Mouse (Mus musculus) stomach, embryonic 15.5 days (tissue): Measurements from ENCODE around the gene Npas3. TPM values are rescaled to one million over a fixed set of nuclear protein-coding genes. Genes with fewer than 3 reads are reported as not detected.

Experiments used
- ATAC-seq: fragments of 200-750 bp; cut with Nextera tagmentation; 2 replicates; pipeline ENCODE4 v1.8.0; 2017; ENCODE audit warnings: low read depth, moderate number of reproducible peaks, moderate TSS enrichment; ENCODE audit not compliant: insufficient read depth, low FRiP score
- H3K27ac ChIP-seq: fragments of 300-500 bp; sonication (generic); 2 replicates; pipeline ENCODE4 v1.5.1; 2015; ENCODE audit warnings: mild to moderate bottlenecking, inconsistent platforms
- H3K27me3 ChIP-seq: fragments of 300-500 bp; sonication (generic); replicated peaks from 2 replicates; pipeline ENCODE4 v1.6.1; 2015; ENCODE audit warnings: inconsistent platforms
- H3K36me3 ChIP-seq: fragments of 300-500 bp; sonication (generic); 2 replicates; pipeline ENCODE4 v1.6.1; 2015; ENCODE audit warnings: inconsistent platforms
- H3K4me1 ChIP-seq: fragments of 300-500 bp; sonication (generic); 2 replicates; pipeline ENCODE4 v1.6.1; 2015; ENCODE audit warnings: inconsistent platforms
- H3K4me2 ChIP-seq: fragments of 300-500 bp; sonication (generic); 2 replicates; pipeline ENCODE4 v1.6.1; 2015; ENCODE audit warnings: mild to moderate bottlenecking, inconsistent platforms
- H3K4me3 ChIP-seq: fragments of 300-500 bp; sonication (generic); replicated peaks from 2 replicates; pipeline ENCODE4 v1.5.1; 2015; ENCODE audit warnings: inconsistent platforms
- H3K9ac ChIP-seq: fragments of 300-500 bp; sonication (generic); 2 replicates; pipeline ENCODE4 v1.6.1; 2015; ENCODE audit warnings: inconsistent platforms
- H3K9me3 ChIP-seq: fragments of 300-500 bp; sonication (generic); 2 replicates; pipeline ENCODE4 v1.6.1; 2016; ENCODE audit warnings: inconsistent platforms
- WGBS: fragments of 180-500 bp; shearing (Covaris S2); methylation state at CpG from one replicate; pipeline ENCODE4 v1.1.7; 2015; 5-methylcytosine and 5-hydroxymethylcytosine counted together
- polyA plus RNA-seq: library from polyadenylated mRNA; unstranded; fragments of >200 nt; fragmentation: Nextera tagmentation; extraction: Ambion mirVana; gene quantifications from 2 replicates; pipeline ENCODE4 v1.2.1, GENCODE M21; 2015

Gene Npas3
- polyA plus RNA-seq, 1 experiment from 2014 or later: 3.0 TPM

DNA sequence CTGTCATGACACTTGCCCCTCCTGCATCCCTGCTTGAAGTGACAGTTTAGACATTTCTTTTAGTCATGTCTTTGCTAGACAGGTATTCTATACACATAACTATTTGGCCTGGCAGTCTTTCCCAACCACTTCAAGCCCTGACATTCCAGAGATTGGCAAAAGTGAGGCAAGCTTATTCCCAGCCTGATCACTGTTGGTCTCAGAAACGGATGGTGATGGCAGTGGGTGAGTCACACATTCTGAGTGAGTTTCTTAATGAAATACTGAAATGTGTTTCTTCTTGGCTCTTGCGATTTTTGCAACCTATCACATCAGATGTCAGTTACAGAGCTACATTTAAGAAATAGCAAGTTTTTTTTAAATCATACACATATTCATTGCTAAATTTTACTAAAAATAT is 175.2 kb downstream of the Npas3 start:
- no peak overlapping the region for H3K27ac ChIP-seq
- no peak overlapping the region for H3K4me2 ChIP-seq
- H3K9ac ChIP-seq: no peak overlapping the region
- no peak overlapping the region for H3K4me3 ChIP-seq
- H3K27me3 ChIP-seq: no peaks in the 10 kb centered on the region
- WGBS: 74% methylated on average over 2 of the region's 2 CpGs
- no peak for ATAC-seq
- H3K9me3 ChIP-seq: no peaks in the 10 kb centered on the region
- H3K4me1 ChIP-seq: no peaks in the 10 kb centered on the region
- no peaks in the 10 kb centered on the region for H3K36me3 ChIP-seq

DNA sequence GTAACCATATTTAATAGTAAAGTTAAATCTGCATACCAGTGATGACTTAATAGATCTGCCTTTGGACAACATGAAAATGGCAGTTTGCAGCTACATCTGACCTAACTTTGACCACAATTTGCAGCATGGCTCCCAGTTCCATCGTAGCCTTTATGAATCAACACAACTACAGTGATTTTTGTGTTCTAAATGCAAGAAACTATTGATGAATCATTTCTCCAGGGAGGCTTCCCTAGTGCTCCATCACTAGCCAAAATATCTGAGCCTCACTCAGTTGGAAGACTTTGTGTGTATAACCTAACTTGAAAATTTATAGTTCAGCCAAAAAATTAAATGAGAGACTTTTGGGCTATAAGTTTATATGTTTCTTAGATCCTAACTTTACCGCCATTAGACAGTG is 177.5 kb downstream of the Npas3 start:
- 91% methylated on average over 2 of the region's 2 CpGs for WGBS
- Histone ChIP-seq H3K27me3 (no peaks in the 10 kb centered on the region), H3K4me3 (no peak overlapping the region), H3K36me3 (no peaks in the 10 kb centered on the region), H3K27ac (no peak overlapping the region), H3K9ac (no peak overlapping the region), H3K4me1 (no peaks in the 10 kb centered on the region), H3K9me3 (no peaks in the 10 kb centered on the region), H3K4me2 (no peak overlapping the region)
- no peak for ATAC-seq

DNA sequence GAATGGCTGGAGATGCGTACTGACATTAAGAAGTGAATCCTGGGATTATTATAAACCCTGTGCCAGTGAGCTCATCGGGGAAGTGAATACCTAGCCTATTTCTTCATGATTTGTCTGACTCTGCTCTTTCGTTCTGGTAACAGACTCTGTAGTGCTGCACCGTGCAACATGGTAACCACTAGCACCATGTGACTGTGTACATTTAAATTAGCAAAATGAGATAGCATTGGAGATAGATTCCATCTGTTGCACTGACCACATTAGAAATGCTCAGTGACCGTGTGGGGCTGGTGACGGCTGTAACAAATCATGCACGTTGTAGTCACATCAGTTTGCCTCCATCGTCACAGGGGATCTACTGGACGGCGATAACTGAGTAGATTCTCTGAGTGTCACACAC is 178.7 kb downstream of the Npas3 start:
- 65% methylated on average over 10 of the region's 10 CpGs for WGBS
- no peaks in the 10 kb centered on the region for H3K36me3 ChIP-seq
- no peak overlapping the region for H3K4me3 ChIP-seq
- no peak overlapping the region for H3K27ac ChIP-seq
- ATAC-seq: no peak
- H3K9ac ChIP-seq: no peak overlapping the region
- no peaks in the 10 kb centered on the region for H3K4me1 ChIP-seq
- no peaks in the 10 kb centered on the region for H3K27me3 ChIP-seq
- no peak overlapping the region for H3K4me2 ChIP-seq
- H3K9me3 ChIP-seq: no peaks in the 10 kb centered on the region

DNA sequence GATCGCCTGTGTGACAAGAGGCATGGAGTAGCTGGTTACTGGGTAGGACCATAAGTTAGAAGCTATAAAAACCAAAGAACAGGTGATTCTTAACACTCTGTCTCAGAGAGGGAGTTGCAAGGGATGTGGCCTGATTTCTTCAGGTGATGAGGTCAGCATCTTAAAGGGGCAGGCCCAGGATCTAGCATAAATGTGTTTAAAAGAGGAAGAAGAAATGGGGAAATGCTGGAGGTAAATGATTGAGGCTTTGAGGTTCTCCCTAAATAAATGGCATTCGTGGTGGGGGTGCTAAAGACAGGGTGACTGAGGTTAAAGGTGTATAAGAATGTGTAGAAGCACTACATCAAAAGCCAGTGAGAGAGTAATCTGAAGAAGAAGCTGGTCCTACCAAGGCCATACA is 193.6 kb downstream of the Npas3 start:
- Histone ChIP-seq H3K4me2 (no peak overlapping the region), H3K36me3 (no peaks in the 10 kb centered on the region), H3K27me3 (no peaks in the 10 kb centered on the region), H3K27ac (no peak overlapping the region), H3K9me3 (no peaks in the 10 kb centered on the region), H3K4me1 (no peaks in the 10 kb centered on the region), H3K4me3 (no peak overlapping the region), H3K9ac (no peak overlapping the region)
- no peak for ATAC-seq
- 70% methylated on average over 2 of the region's 2 CpGs for WGBS

DNA sequence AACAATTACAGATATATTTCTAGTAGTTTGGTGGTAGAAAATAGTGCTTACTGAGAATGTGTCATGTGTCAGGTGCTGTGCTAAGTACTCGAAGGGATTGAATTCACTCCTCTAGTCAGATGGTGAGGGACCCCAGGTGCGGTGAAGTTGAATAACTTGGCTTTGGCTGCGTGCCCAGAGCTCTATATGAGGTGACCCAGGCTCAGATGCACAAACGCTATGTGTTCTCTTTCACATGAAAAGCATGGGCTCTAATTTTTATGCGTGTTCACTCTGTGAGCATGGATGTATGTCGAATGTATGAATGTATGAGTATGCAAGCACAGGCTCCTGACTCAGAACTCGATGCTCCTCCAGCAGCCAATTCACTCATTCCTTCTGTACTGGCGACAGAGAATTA is 199.0 kb downstream of the Npas3 start:
- 62% methylated on average over 8 of the region's 8 CpGs for WGBS
- Histone ChIP-seq H3K9me3 (no peaks in the 10 kb centered on the region), H3K4me3 (no peak overlapping the region), H3K4me1 (no peaks in the 10 kb centered on the region), H3K4me2 (no peak overlapping the region), H3K9ac (no peak overlapping the region), H3K27ac (no peak overlapping the region), H3K36me3 (no peaks in the 10 kb centered on the region), H3K27me3 (no peaks in the 10 kb centered on the region)
- ATAC-seq: no peak

DNA sequence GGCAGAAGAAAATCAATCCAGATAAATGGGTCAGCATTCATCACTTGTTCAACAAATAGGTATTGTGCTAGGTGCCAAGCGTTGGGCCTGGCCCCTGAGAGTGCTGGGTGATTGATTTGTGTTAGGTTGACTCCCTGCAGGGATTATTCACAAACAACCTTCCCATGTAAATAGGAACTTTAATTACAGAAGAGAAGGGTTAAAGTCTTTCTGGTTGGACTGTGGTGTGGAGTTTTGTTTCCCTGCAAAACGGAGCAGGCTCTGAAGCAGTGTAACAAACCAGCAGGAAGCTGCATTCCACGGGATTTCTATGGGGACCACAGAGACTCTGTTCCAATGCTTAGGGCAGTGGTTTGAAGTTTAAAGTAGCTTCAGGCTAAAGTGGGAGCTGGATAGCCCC is 199.6 kb downstream of the Npas3 start:
- no peaks in the 10 kb centered on the region for H3K36me3 ChIP-seq
- H3K9me3 ChIP-seq: no peaks in the 10 kb centered on the region
- no peak overlapping the region for H3K4me2 ChIP-seq
- 25% methylated on average over 3 of the region's 3 CpGs for WGBS
- no peak overlapping the region for H3K4me3 ChIP-seq
- no peak overlapping the region for H3K9ac ChIP-seq
- no peak for ATAC-seq
- H3K27ac ChIP-seq: no peak overlapping the region
- H3K27me3 ChIP-seq: no peaks in the 10 kb centered on the region
- no peaks in the 10 kb centered on the region for H3K4me1 ChIP-seq

DNA sequence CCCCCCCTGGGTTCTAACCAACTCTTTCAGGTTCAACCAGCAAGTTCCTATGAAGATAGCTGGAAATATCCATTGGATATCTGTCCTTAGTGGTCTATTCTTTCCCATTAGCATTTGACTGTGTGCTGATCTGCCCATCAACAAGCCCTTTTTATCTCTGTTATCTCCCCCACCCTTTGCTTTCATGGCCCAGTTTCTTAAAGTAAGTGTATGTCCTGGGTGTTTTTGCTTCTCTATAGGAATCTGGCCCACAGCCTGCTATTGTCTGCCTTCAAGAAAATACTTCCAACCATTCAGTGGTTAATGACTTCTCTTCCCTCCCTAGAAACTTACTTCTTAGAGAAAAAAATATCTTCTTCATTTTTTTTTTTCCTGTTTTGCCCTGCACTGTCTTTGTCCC is 219.1 kb downstream of the Npas3 start:
- ATAC-seq: no peak
- Histone ChIP-seq H3K9ac (no peak overlapping the region), H3K27ac (no peak overlapping the region), H3K4me3 (no peak overlapping the region), H3K4me2 (no peak overlapping the region), H3K27me3 (no peaks in the 10 kb centered on the region), H3K4me1 (no peaks in the 10 kb centered on the region), H3K9me3 (no peaks in the 10 kb centered on the region), H3K36me3 (no peaks in the 10 kb centered on the region)

DNA sequence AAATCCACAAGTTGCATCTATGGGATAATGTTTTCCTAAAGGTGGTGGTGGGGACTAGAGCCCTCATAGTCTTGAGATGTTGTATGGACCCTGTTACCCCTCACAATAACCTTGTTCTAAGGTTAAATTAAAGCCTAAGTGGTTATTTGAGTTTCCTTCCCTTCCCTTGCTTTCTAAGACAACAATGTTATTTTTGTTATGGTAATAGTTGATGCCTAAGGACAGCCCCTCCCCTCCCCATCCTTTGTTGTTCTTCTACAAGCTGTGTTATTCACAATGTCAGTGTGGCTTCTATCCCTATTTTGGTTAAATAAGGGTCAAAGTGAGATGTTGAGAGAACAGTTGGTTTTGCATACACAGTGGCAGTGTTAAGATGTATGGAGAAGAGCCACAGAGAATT is 226.0 kb downstream of the Npas3 start:
- Histone ChIP-seq H3K36me3 (no peaks in the 10 kb centered on the region), H3K4me3 (no peak overlapping the region), H3K9ac (no peak overlapping the region), H3K9me3 (no peaks in the 10 kb centered on the region), H3K27ac (no peak overlapping the region), H3K27me3 (no peaks in the 10 kb centered on the region), H3K4me1 (no peaks in the 10 kb centered on the region), H3K4me2 (no peak overlapping the region)
- ATAC-seq: no peak

DNA sequence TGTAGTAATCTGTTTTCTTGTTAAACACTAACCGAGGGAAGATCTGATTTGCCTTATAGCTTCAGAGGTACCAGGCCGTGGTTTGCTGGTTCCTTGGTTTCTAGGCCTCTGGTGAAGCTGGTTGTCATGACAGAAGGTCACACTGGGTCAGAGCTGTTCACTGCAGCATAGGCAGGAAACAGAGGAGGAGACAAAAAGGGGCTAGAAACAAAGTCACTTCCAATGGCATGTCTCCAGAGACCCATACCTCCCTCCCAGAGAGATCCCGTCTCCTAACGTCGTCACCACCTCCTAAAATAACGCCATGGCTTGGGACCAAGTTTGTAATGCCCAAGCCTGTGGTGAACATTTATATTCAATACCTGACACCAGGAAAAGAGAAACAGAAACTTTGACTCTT is 236.4 kb downstream of the Npas3 start:
- WGBS: 79% methylated on average over 6 of the region's 6 CpGs
- no peak for ATAC-seq

DNA sequence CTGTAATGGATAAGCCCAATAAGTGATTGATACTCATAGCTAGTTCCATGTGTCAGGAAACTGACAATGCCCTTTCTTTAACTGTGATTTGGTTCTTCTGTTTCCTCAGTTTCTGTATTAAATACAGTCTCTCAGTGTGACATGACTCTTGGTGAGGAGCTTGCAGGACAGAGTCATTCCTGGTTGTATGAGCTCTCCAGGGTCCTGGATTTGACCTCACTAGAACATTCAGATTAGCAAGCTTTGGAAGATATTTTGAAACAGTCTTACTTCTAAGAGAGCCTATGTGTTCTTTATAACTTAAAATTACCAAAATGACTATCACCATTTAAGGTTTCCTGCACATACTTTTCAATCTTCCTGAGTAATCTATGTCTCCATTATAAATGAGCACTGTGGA is 247.9 kb downstream of the Npas3 start:
- Histone ChIP-seq H3K4me1 (no peaks in the 10 kb centered on the region), H3K27ac (no peak overlapping the region), H3K4me3 (no peak overlapping the region), H3K9ac (no peak overlapping the region), H3K27me3 (no peaks in the 10 kb centered on the region), H3K4me2 (no peak overlapping the region), H3K9me3 (no peaks in the 10 kb centered on the region), H3K36me3 (no peaks in the 10 kb centered on the region)
- no peak for ATAC-seq

More for the DNA sequence above, 236.4 kb downstream of the Npas3 start:
- Histone ChIP-seq H3K9ac (no peak overlapping the region), H3K4me1 (no peaks in the 10 kb centered on the region), H3K27me3 (no peaks in the 10 kb centered on the region), H3K4me2 (no peak overlapping the region), H3K9me3 (no peaks in the 10 kb centered on the region), H3K4me3 (no peak overlapping the region), H3K36me3 (no peaks in the 10 kb centered on the region), H3K27ac (no peak overlapping the region)

DNA sequence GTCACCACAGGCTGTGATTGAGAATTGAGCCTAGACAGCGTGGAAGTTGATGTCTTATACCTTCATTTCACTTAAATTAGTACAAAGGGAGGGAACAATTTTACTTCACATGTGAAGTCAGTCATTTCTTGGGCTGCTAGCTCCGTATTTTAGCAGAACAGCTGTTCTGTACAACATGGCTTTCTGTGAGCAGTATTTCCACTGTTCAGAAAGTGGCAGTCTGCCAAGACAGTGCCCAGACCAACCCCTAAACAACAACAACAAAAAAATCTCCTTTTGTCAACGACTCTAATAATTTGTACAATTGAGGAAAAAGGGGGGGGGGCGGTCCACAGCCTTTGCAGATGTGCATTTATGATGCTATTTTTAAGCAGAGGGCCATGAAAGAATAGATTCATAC is 266.4 kb downstream of the Npas3 start:
- Histone ChIP-seq H3K4me1 (no peaks in the 10 kb centered on the region), H3K4me2 (no peak overlapping the region), H3K9ac (no peak overlapping the region), H3K36me3 (no peaks in the 10 kb centered on the region), H3K27me3 (no peaks in the 10 kb centered on the region), H3K9me3 (no peaks in the 10 kb centered on the region), H3K4me3 (no peak overlapping the region), H3K27ac (no peak overlapping the region)
- 62% methylated on average over 4 of the region's 4 CpGs for WGBS
- ATAC-seq: no peak

DNA sequence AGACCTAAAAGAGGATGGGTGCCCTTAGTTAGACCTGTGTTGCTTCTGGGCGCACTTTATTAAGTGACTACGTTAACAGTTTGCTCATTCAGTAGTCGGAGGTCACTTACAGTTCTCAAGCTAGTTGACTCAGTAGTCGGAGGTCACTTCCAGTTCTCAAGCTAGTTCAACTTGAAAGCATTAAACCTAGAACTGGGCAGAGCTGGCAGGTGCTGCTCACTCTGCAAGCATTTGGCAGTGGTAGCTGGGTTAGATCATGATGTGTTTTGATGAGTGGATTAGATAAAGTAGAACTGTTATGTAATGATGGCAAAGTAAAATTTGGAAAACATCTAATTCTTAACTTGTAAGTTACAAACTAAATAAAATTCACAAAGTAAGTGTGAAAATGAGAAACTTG is 271.1 kb downstream of the Npas3 start:
- no peak for ATAC-seq
- Histone ChIP-seq H3K9ac (no peak overlapping the region), H3K4me1 (no peaks in the 10 kb centered on the region), H3K27ac (no peak overlapping the region), H3K27me3 (no peaks in the 10 kb centered on the region), H3K4me2 (no peak overlapping the region), H3K36me3 (no peaks in the 10 kb centered on the region), H3K4me3 (no peak overlapping the region), H3K9me3 (no peaks in the 10 kb centered on the region)
- 81% methylated on average over 4 of the region's 4 CpGs for WGBS

DNA sequence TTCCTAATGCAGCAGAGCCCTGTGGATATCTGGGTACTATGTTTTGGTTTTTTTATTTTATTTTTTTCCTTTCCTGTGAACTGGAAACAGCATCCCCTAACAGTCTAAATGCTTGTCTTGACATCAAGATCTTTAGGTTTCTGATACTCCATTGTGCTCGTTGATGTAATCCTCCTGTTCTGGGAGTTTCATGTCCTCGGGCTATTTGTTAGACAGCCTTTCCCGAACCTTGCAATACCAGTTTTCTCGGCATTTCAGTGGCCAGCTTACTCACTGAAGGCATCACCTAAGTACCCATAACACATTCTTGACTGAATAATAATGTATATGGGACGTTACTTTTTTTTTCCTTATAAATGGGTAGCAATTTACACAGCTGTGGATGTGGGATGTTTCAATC is 274.2 kb downstream of the Npas3 start:
- Histone ChIP-seq H3K27me3 (no peaks in the 10 kb centered on the region), H3K36me3 (no peaks in the 10 kb centered on the region)
- 80% methylated on average over 5 of the region's 5 CpGs for WGBS

More for the DNA sequence above, 274.2 kb downstream of the Npas3 start:
- Histone ChIP-seq H3K4me2 (no peak overlapping the region), H3K9me3 (no peaks in the 10 kb centered on the region), H3K4me1 (no peaks in the 10 kb centered on the region), H3K27ac (no peak overlapping the region), H3K4me3 (no peak overlapping the region), H3K9ac (no peak overlapping the region)
- no peak for ATAC-seq
